Mouse (Mus musculus) lung, embryonic 14.5 days (tissue): ENCODE results near the gene Fbxw8. TPM values are rescaled to one million over a fixed set of nuclear protein-coding genes. Genes with fewer than 3 reads are reported as not detected.
A peak's percentile ranks its signal among the peaks of the same experiment; 100 is the strongest.

Experiments used
- ATAC-seq: fragments of 200-750 bp; cut with Nextera tagmentation; 2 replicates; pipeline ENCODE4 v1.8.0; 2017; ENCODE audit warnings: mild to moderate bottlenecking, moderate TSS enrichment, moderate library complexity; ENCODE audit not compliant: insufficient read depth
- DNase-seq: peaks from one replicate; pipeline ENCODE4 v3.0.0-alpha.2; 2015
- H3K27ac ChIP-seq: fragments of 300-500 bp; sonication (generic); 2 replicates; pipeline ENCODE4 v1.5.1; 2014; ENCODE audit warnings: low read depth, mild to moderate bottlenecking, moderate library complexity
- H3K27me3 ChIP-seq: fragments of 300-500 bp; sonication (generic); 2 replicates; pipeline ENCODE4 v1.6.1; 2014; ENCODE audit warnings: low read length, control low read depth; ENCODE audit not compliant: insufficient read depth
- H3K36me3 ChIP-seq: fragments of 300-500 bp; sonication (generic); 2 replicates; pipeline ENCODE4 v1.6.1; 2014; ENCODE audit warnings: control low read depth; ENCODE audit not compliant: insufficient read depth
- H3K4me1 ChIP-seq: fragments of 300-500 bp; sonication (generic); 2 replicates; pipeline ENCODE4 v1.6.1; 2014; ENCODE audit warnings: antibody characterized with exemption, control low read depth; ENCODE audit not compliant: insufficient read depth
- H3K4me2 ChIP-seq: fragments of 300-500 bp; sonication (generic); 2 replicates; pipeline ENCODE4 v1.6.1; 2014; ENCODE audit warnings: mild to moderate bottlenecking
- H3K4me3 ChIP-seq: fragments of 300-500 bp; sonication (generic); 2 replicates; pipeline ENCODE4 v1.5.1; 2014; ENCODE audit warnings: low read depth, low read length
- H3K9ac ChIP-seq: fragments of 300-500 bp; sonication (generic); 2 replicates; pipeline ENCODE4 v1.6.1; 2014
- H3K9me3 ChIP-seq: fragments of 300-500 bp; sonication (generic); 2 replicates; pipeline ENCODE4 v1.6.1; 2016; ENCODE audit warnings: low read depth, low read length, control low read depth
- CTCF ChIP-seq: IDR thresholded peaks from 2 replicates; pipeline ENCODE4 v1.5.1; 2016; ENCODE audit warnings: antibody characterized with exemption, low read depth
- WGBS: fragments of 180-500 bp; shearing (Covaris S2); extraction: QIAGEN DNeasy Blood & Tissue Kit; methylation state at CpG from one replicate; pipeline ENCODE4 v1.1.7; 2014; 5-methylcytosine and 5-hydroxymethylcytosine counted together
- polyA plus RNA-seq: library from polyadenylated mRNA; unstranded; fragments of >200 nt; fragmentation: Nextera tagmentation; extraction: Ambion mirVana; gene quantifications from 2 replicates; pipeline ENCODE4 v1.2.1, GENCODE M21; 2014

The Fbxw8 gene
- polyA plus RNA-seq, 1 experiment from 2014 or later, result 31.3 TPM

DNA sequence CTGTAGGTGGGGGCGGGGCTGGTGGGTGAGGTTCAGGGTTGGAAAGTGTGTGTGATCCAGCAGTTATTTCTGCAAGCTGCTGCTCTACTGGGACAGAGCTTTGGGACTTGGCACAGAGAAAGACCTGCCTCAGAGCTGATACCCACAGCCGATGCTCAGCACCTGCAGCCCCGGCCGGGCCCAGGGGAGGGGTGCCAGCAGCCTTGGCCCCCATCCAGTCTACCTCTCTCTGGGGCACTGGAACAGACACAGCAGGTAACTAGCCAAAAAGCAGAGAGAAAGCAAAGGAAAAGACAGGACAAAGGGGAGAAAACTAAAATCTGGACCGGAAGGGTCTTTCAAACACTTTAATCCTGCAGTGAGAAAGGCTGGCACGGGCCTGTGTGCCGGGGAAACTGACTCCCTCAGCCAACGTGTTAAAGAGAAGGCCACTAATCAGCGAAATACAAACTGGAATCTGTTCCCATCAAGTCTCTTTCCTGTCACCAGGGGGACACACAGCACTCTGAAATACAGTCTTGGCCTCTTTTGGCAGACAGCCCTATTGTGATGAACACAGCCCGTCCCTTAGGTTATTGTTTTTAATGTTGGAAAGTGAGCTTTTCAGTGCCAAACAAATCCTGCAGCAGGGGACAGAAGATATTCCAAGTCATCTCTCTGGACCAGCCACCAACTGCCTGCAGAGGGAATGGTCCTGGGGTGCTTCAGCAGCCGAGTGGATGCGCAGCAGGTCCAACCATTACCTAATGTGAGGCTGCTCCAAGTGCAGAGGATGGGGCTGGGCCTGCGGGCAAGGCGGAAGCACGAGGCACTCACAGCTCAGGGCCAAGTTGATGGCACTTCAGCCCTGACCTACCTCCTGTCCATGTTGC, 78.3 kb downstream of the Fbxw8 start:
- Histone ChIP-seq H3K9ac (no peak overlapping the region), H3K4me1 (peaks cover 5% of the 10 kb centered on the region; the same call in 1 of the 2 replicates), H3K27me3 (no peaks in the 10 kb centered on the region), H3K36me3 (peaks cover 68% of the 10 kb centered on the region), H3K4me3 (no peak overlapping the region), H3K9me3 (no peaks in the 10 kb centered on the region), H3K4me2 (no peak overlapping the region), H3K27ac (no peak overlapping the region)
- WGBS, result 78% methylated on average over 15 of the region's 15 CpGs
- TF ChIP-seq CTCF, result peak; percentile 32; the same call in 1 of the 2 replicates
- DNase-seq, result peak; percentile 69
- ATAC-seq, result no peak

DNA sequence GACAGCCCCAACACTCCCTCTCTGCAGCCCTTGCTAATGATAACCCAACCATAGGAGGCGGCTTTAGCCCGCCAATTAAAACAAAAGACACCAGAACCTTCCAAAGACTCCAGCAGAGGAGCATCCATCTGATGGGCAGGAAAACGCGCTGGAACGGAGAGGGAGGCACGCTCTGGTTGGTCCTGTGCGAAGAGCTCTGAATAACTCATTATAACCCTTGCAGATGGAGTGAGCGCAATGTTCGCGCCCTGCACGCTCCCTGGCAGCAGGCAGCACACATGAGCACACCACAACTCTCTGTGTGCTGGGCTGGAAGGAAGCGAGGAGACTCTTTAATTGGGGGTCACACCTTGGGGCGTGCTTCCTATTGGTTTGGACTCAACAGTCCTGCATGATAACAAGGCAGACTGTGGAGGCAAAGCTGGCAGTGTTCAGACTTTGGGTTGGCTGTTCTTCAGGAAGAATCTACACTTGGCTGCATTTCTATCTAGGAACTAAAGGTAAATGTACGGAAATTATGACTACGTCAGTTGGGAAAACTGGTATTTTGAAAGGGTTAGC, 82.0 kb downstream of the Fbxw8 start:
- no peak overlapping the region for H3K27ac ChIP-seq
- WGBS, result 93% methylated on average over 15 of the region's 15 CpGs
- H3K4me3 ChIP-seq, result no peak overlapping the region
- no peaks in the 10 kb centered on the region for H3K9me3 ChIP-seq
- H3K4me1 ChIP-seq, result no peaks in the 10 kb centered on the region
- H3K9ac ChIP-seq, result no peak overlapping the region
- H3K27me3 ChIP-seq, result no peaks in the 10 kb centered on the region
- TF ChIP-seq CTCF, result no peak
- ATAC-seq (no peak), DNase-seq (no peak)
- no peak overlapping the region for H3K4me2 ChIP-seq
- peaks cover 81% of the 10 kb centered on the region for H3K36me3 ChIP-seq

DNA sequence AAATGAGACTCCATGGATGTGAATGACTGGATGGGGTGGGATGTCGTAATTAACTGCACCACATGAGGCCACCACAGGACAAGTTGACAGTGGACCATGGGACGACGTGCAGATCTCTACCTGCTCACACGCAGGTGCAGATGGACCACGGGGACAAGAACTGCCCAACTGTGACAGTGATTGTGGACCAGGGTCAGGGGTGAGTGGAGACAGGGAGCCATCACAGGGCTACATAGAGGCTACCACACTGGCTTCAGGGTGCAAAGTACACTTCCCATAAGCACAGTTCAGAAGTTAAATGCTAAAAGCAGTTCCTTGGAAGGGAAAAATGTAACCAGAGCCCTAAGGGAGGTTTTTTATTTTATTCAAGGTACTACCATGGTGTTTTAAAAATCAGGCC, 83.5 kb downstream of the Fbxw8 start:
- Histone ChIP-seq H3K4me1 (no peaks in the 10 kb centered on the region), H3K27ac (no peak overlapping the region), H3K4me3 (no peak overlapping the region), H3K9me3 (no peaks in the 10 kb centered on the region), H3K27me3 (no peaks in the 10 kb centered on the region), H3K4me2 (no peak overlapping the region), H3K36me3 (peaks cover 82% of the 10 kb centered on the region), H3K9ac (no peak overlapping the region)
- 80% methylated on average over 5 of the region's 5 CpGs for WGBS
- ATAC-seq, result no peak
- TF ChIP-seq CTCF, result no peak
- DNase-seq, result no peak

DNA sequence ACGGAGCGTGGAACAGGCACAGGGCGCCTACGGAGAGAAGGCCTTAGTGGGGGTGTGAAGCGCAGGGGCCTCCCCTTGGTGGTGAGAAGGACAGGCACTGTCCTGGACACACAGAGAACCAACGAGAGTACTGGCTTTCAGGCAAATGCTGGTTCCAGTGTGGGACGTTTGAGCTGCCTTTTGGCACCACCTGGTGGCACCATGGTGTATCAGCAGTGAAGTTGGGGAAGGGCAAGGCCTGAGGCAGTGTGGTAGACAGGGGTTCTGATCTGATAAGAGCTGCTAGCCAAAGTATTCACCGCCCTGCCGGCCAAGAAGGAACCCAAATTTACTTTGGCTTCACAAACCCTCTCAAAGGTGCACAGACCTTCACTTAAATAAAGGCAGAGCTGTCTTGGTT, 85.9 kb downstream of the Fbxw8 start:
- DNase-seq, result peak; percentile 90
- no peaks in the 10 kb centered on the region for H3K27me3 ChIP-seq
- H3K4me2 ChIP-seq, result no peak overlapping the region
- no peak overlapping the region for H3K9ac ChIP-seq
- no peaks in the 10 kb centered on the region for H3K9me3 ChIP-seq
- TF ChIP-seq CTCF, result peak; percentile 95
- peak; percentile 42; the same call in 1 of the 2 replicates for ATAC-seq
- WGBS, result 34% methylated on average over 9 of the region's 9 CpGs
- no peak overlapping the region for H3K27ac ChIP-seq
- no peak overlapping the region for H3K4me3 ChIP-seq
- no peaks in the 10 kb centered on the region for H3K4me1 ChIP-seq
- peaks cover 81% of the 10 kb centered on the region for H3K36me3 ChIP-seq

DNA sequence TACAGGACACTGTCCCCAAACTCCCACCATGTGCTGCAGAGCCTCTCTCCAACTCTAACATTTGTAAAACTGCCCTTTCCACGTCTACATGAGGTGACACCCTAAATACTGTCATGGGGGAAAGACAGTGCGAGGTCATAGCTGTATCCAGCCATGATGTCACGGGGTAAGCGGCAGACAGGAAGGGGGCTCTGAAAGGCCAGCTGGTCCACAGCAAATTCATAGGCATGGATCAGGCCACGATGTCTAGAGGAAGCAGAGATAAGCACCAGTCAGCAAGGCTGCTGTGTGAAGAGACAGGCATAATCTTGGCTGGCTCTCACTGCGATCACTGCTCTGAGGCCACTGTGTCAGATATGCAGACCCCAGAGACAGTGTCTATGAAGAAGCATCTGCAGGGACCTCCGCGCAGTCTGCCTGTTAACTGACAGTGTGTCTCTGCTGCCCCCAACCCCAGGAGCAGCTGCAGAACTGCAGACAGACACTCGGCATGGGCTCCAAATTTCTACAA, 87.2 kb downstream of the Fbxw8 start:
- no peak overlapping the region for H3K4me3 ChIP-seq
- WGBS, result 51% methylated on average over 9 of the region's 9 CpGs
- no peak overlapping the region for H3K4me2 ChIP-seq
- no peaks in the 10 kb centered on the region for H3K27me3 ChIP-seq
- H3K27ac ChIP-seq, result peak overlapping the region; percentile 36; the same call in 1 of the 2 replicates
- ATAC-seq, result peak; percentile 75
- peaks cover 71% of the 10 kb centered on the region for H3K36me3 ChIP-seq
- peak; percentile 77 for DNase-seq
- TF ChIP-seq CTCF, result peak; percentile 4; the same call in 1 of the 2 replicates
- H3K9me3 ChIP-seq, result no peaks in the 10 kb centered on the region
- H3K9ac ChIP-seq, result no peak overlapping the region
- H3K4me1 ChIP-seq, result no peaks in the 10 kb centered on the region

DNA sequence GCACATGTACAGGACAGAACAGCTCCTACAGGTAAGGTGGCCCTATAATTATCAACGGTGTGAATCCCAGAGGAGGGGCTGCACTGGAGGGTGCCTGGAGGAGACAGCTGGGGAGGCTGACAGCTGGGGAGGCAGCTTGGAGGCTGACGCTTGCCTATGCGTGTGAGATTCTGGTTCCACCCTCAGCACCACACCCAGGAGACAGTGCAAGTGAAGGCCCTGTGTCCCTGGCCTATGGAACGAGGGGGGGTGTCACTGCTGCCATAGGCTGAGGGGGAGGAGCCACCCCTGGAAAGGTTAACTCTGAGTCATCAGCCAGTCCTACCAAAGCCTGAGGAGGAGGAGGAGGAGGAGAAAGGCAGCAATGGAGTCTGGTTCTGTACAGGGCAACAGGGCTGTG, 87.7 kb downstream of the Fbxw8 start:
- no peak for DNase-seq
- Histone ChIP-seq H3K4me3 (no peak overlapping the region), H3K27me3 (no peaks in the 10 kb centered on the region), H3K36me3 (peaks cover 67% of the 10 kb centered on the region), H3K4me2 (no peak overlapping the region), H3K9me3 (no peaks in the 10 kb centered on the region), H3K9ac (no peak overlapping the region), H3K27ac (peak overlapping the region; percentile 36; the same call in 1 of the 2 replicates), H3K4me1 (no peaks in the 10 kb centered on the region)
- WGBS, result 61% methylated on average over 4 of the region's 4 CpGs
- TF ChIP-seq CTCF, result no peak
- ATAC-seq, result no peak

DNA sequence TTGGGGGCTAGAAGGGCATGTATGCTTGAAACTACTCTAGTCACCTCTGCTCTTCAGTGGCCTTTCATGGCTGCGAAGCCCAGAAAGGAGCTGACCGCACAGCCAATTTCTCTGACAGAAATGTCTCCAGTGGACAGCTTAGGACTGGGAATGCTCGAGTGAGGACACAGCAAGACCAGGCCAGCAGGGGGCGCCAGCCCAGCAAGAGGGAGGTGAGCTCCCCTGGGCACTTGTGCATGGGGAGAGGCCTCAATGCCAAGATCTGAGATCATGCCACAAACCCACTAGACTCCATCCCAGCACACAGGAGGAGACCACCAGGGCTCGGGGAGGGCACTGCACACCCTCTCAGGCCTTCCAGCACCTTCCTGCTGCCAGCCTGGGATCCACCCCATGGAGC, 88.4 kb downstream of the Fbxw8 start:
- 61% methylated on average over 5 of the region's 5 CpGs for WGBS
- no peaks in the 10 kb centered on the region for H3K27me3 ChIP-seq
- peaks cover 60% of the 10 kb centered on the region for H3K36me3 ChIP-seq
- no peak overlapping the region for H3K4me2 ChIP-seq
- TF ChIP-seq CTCF, result peak; percentile 82
- H3K4me3 ChIP-seq, result no peak overlapping the region
- no peak overlapping the region for H3K9ac ChIP-seq
- H3K9me3 ChIP-seq, result no peaks in the 10 kb centered on the region
- ATAC-seq (no peak), DNase-seq (peak; percentile 65)
- H3K4me1 ChIP-seq, result no peaks in the 10 kb centered on the region
- no peak overlapping the region for H3K27ac ChIP-seq
